Mouse (Mus musculus) thymus, adult 2 months (tissue): ENCODE measurements around the gene Dennd6b.

Experiments used
- CTCF ChIP-seq: fragments of 200-500 bp; IDR thresholded peaks from 2 replicates; pipeline ENCODE4 v1.5.1; 2012; ENCODE audit warnings: mild to moderate bottlenecking, control low read depth, low read length, moderate library complexity, borderline replicate concordance; ENCODE audit not compliant: control insufficient read depth, poor library complexity, insufficient read depth; ENCODE audit errors: extremely low read depth
- POLR2A ChIP-seq: fragments of 200-500 bp; IDR thresholded peaks from 2 replicates; pipeline ENCODE4 v1.6.1; 2012; ENCODE audit warnings: mild to moderate bottlenecking, low read length, control low read depth, moderate library complexity; ENCODE audit not compliant: control insufficient read depth, poor library complexity, insufficient read depth; ENCODE audit errors: extremely low read depth

GRCm38 (mm10) chr15:89211716-89212461 is 15.6 kb upstream of the Dennd6b start:
- TF ChIP-seq POLR2A (no peak), CTCF (no peak)
